Mouse (Mus musculus): ENCODE measurements around the gene Tex21. TPM values are rescaled to one million over a fixed set of nuclear protein-coding genes. Genes with fewer than 3 reads are reported as not detected.

The Tex21 gene
- polyA plus RNA-seq, 1 experiment from 2014 or later = not detected

GRCm38 (mm10) chr12:76195912-76196708 is 50.4 kb downstream of the Tex21 start:
- peak overlapping the region; percentile 27 for H3K4me3 ChIP-seq (ENCODE audit: low read depth, low read length)
- ATAC-seq = peak; percentile 82
- no peaks in the 10 kb centered on the region for H3K9me3 ChIP-seq (ENCODE audit: control insufficient read depth)
- 1% methylated on average over 22 of the region's 22 CpGs for WGBS
- no peaks in the 10 kb centered on the region for H3K36me3 ChIP-seq (ENCODE audit: control insufficient read depth, insufficient read depth)
- H3K9ac ChIP-seq (ENCODE audit: low read depth, low read length) = peak overlapping the region; percentile 40
- peaks cover 6% of the 10 kb centered on the region for H3K4me1 ChIP-seq (replicated peaks; ENCODE audit: control insufficient read depth, insufficient read depth, low read length)
- H3K27ac ChIP-seq (ENCODE audit: low read depth, low read length) = 0 out of 2 replicates have a peak overlapping the region, but pooled peaks have one; percentile 35
- TF ChIP-seq CTCF (IDR thresholded peaks at IDR 0.05; ENCODE audit: low read depth) = no peak
- H3K4me2 ChIP-seq (replicated peaks; ENCODE audit: low read depth) = peak overlapping the region; percentile 70
- no peaks in the 10 kb centered on the region for H3K27me3 ChIP-seq (replicated peaks; ENCODE audit: control insufficient read depth, insufficient read depth, low read length)

GRCm38 (mm10) chr12:76194526-76194925 is 52.0 kb downstream of the Tex21 start:
- Histone ChIP-seq H3K27me3 (replicated peaks; ENCODE audit: control insufficient read depth, insufficient read depth, low read length) (no peaks in the 10 kb centered on the region), H3K4me2 (replicated peaks; ENCODE audit: low read depth) (no peak overlapping the region), H3K36me3 (ENCODE audit: control insufficient read depth, insufficient read depth) (no peaks in the 10 kb centered on the region), H3K27ac (ENCODE audit: low read depth, low read length) (no peak overlapping the region), H3K4me3 (ENCODE audit: low read depth, low read length) (no peak overlapping the region), H3K9ac (ENCODE audit: low read depth, low read length) (no peak overlapping the region), H3K9me3 (ENCODE audit: control insufficient read depth) (no peaks in the 10 kb centered on the region), H3K4me1 (replicated peaks; ENCODE audit: control insufficient read depth, insufficient read depth, low read length) (peaks cover 6% of the 10 kb centered on the region)
- ATAC-seq = no peak
- TF ChIP-seq CTCF (IDR thresholded peaks at IDR 0.05; ENCODE audit: low read depth) = no peak
- 29% methylated on average over 3 of the region's 3 CpGs for WGBS

- H3K27ac ChIP-seq (ENCODE audit: low read depth, low read length) = no peak overlapping the region
- ATAC-seq = peak; percentile 54
- no peaks in the 10 kb centered on the region for H3K9me3 ChIP-seq (ENCODE audit: control insufficient read depth)
- H3K4me3 ChIP-seq (ENCODE audit: low read depth, low read length) = no peak overlapping the region
- peak; percentile 90 for TF ChIP-seq CTCF (IDR thresholded peaks at IDR 0.05; ENCODE audit: low read depth)
- H3K9ac ChIP-seq (ENCODE audit: low read depth, low read length) = no peak overlapping the region
- H3K4me2 ChIP-seq (replicated peaks; ENCODE audit: low read depth) = no peak overlapping the region
- H3K4me1 ChIP-seq (replicated peaks; ENCODE audit: control insufficient read depth, insufficient read depth, low read length) = peaks cover 3% of the 10 kb centered on the region
- no peaks in the 10 kb centered on the region for H3K27me3 ChIP-seq (replicated peaks; ENCODE audit: control insufficient read depth, insufficient read depth, low read length)
- 45% methylated on average over 11 of the region's 11 CpGs for WGBS
- H3K36me3 ChIP-seq (ENCODE audit: control insufficient read depth, insufficient read depth) = no peaks in the 10 kb centered on the region
Observed at GRCm38 (mm10) chr12:76190940-76191339, 55.6 kb downstream of the Tex21 start.

GRCm38 (mm10) chr12:76187849-76188248 is 58.7 kb downstream of the Tex21 start:
- 36% methylated on average over 8 of the region's 8 CpGs for WGBS
- ATAC-seq = no peak
- no peak overlapping the region for H3K27ac ChIP-seq (ENCODE audit: low read depth, low read length)

GRCm38 (mm10) chr12:76186473-76186872 is 60.1 kb downstream of the Tex21 start:
- 78% methylated on average over 1 of the region's 1 CpGs for WGBS

More at GRCm38 (mm10) chr12:76187849-76188248, 58.7 kb downstream of the Tex21 start:
- H3K4me3 ChIP-seq (ENCODE audit: low read depth, low read length) = no peak overlapping the region
- no peak overlapping the region for H3K9ac ChIP-seq (ENCODE audit: low read depth, low read length)
- no peaks in the 10 kb centered on the region for H3K4me1 ChIP-seq (replicated peaks; ENCODE audit: control insufficient read depth, insufficient read depth, low read length)
- no peaks in the 10 kb centered on the region for H3K9me3 ChIP-seq (ENCODE audit: control insufficient read depth)
- peak; percentile 81 for TF ChIP-seq CTCF (IDR thresholded peaks at IDR 0.05; ENCODE audit: low read depth)
- no peaks in the 10 kb centered on the region for H3K36me3 ChIP-seq (ENCODE audit: control insufficient read depth, insufficient read depth)
- H3K27me3 ChIP-seq (replicated peaks; ENCODE audit: control insufficient read depth, insufficient read depth, low read length) = no peaks in the 10 kb centered on the region
- H3K4me2 ChIP-seq (replicated peaks; ENCODE audit: low read depth) = no peak overlapping the region

GRCm38 (mm10) chr12:76185167-76185816 is 61.3 kb downstream of the Tex21 start:
- ATAC-seq = no peak
- WGBS = 65% methylated on average over 10 of the region's 10 CpGs

More at GRCm38 (mm10) chr12:76186473-76186872, 60.1 kb downstream of the Tex21 start:
- no peak for ATAC-seq
- no peak overlapping the region for H3K4me3 ChIP-seq (ENCODE audit: low read depth, low read length)
- no peak for TF ChIP-seq CTCF (IDR thresholded peaks at IDR 0.05; ENCODE audit: low read depth)
- H3K4me2 ChIP-seq (replicated peaks; ENCODE audit: low read depth) = no peak overlapping the region
- no peak overlapping the region for H3K27ac ChIP-seq (ENCODE audit: low read depth, low read length)
- no peaks in the 10 kb centered on the region for H3K27me3 ChIP-seq (replicated peaks; ENCODE audit: control insufficient read depth, insufficient read depth, low read length)
- no peaks in the 10 kb centered on the region for H3K36me3 ChIP-seq (ENCODE audit: control insufficient read depth, insufficient read depth)
- H3K4me1 ChIP-seq (replicated peaks; ENCODE audit: control insufficient read depth, insufficient read depth, low read length) = no peaks in the 10 kb centered on the region
- no peaks in the 10 kb centered on the region for H3K9me3 ChIP-seq (ENCODE audit: control insufficient read depth)
- H3K9ac ChIP-seq (ENCODE audit: low read depth, low read length) = no peak overlapping the region

More at GRCm38 (mm10) chr12:76185167-76185816, 61.3 kb downstream of the Tex21 start:
- Histone ChIP-seq H3K4me1 (replicated peaks; ENCODE audit: control insufficient read depth, insufficient read depth, low read length) (no peaks in the 10 kb centered on the region), H3K4me3 (ENCODE audit: low read depth, low read length) (no peak overlapping the region), H3K9ac (ENCODE audit: low read depth, low read length) (no peak overlapping the region), H3K27ac (ENCODE audit: low read depth, low read length) (no peak overlapping the region), H3K27me3 (replicated peaks; ENCODE audit: control insufficient read depth, insufficient read depth, low read length) (no peaks in the 10 kb centered on the region), H3K4me2 (replicated peaks; ENCODE audit: low read depth) (no peak overlapping the region), H3K36me3 (ENCODE audit: control insufficient read depth, insufficient read depth) (no peaks in the 10 kb centered on the region), H3K9me3 (ENCODE audit: control insufficient read depth) (no peaks in the 10 kb centered on the region)
- TF ChIP-seq CTCF (IDR thresholded peaks at IDR 0.05; ENCODE audit: low read depth) = no peak
